Mouse (Mus musculus): Measurements from ENCODE around the gene Vav2. TPM values are rescaled to one million over a fixed set of nuclear protein-coding genes. Genes with fewer than 3 reads are reported as not detected.

Vav2 gene
- total and polyA plus RNA-seq, 3 experiments: 3.5 to 7.2 (median 6.9) TPM

DNA sequence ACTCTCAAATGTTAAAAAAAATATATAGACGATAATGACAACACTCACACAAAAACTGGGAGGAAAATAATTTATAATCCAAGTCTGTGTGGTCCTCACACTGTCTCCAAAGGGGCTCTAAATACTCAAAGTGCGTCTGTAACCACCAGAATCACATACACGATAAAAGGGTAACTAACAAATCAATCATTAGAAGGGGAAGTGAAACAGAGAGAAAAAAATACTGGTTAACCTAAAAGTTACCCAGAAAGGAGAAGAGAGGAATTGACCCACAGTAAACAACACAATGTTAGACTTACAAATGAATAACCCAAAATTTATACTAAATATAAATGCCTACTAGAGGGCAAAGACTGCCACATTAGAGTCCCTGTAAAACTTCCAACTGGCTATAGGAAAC lies 161.0 kb downstream of the Vav2 start:
- H3K4me1 ChIP-seq (ENCODE audit: insufficient read depth, low read depth, low read length): no peaks in the 10 kb centered on the region
- TF ChIP-seq TAL1 (conservative IDR thresholded peaks at IDR 0.05; ENCODE audit: low read depth, low read length) (no peak), GATA2 (IDR thresholded peaks at IDR 0.05; ENCODE audit: borderline replicate concordance, low read depth, low read length) (no peak), POLR2AphosphoS5 (IDR thresholded peaks at IDR 0.05; ENCODE audit: insufficient replicate concordance, low read depth, low read length) (no peak)
- H3K36me3 ChIP-seq (replicated peaks): peaks cover 6% of the 10 kb centered on the region
- ATAC-seq (ENCODE audit: extremely low read depth, insufficient number of reproducible peaks, low FRiP score, poor library complexity, severe bottlenecking) (no peak), DNase-seq (ENCODE audit: low spot score) (no peak)
- H3K27me3 ChIP-seq (ENCODE audit: insufficient read depth, low read length): no peaks in the 10 kb centered on the region
- H3K9me3 ChIP-seq (replicated peaks): no peaks in the 10 kb centered on the region
- no peak overlapping the region for H3K4me3 ChIP-seq (ENCODE audit: low read depth, low read length)

DNA sequence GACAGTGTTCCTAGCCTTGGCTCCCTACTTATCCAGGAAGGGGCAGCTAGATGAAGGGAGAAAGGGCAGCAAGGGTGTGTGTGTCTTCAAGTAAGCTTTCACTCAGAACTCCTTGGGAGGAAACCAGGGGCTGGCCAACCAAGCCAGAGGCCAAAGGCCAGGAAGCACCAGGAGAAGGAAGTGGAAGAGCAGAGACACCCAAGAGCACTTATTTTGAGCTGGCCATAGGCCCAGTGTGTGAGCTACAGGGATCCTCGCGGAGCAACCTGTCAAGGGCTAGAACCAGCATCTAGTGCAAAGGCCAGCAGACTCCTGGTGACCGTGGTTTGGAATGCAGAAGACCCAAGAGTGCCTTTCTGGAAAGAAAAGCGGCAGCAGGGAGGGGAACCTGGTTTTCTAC lies 163.8 kb downstream of the Vav2 start:
- no peak for ATAC-seq (ENCODE audit: extremely low read depth, insufficient number of reproducible peaks, low FRiP score, poor library complexity, severe bottlenecking)
- Histone ChIP-seq H3K36me3 (replicated peaks) (peaks cover 6% of the 10 kb centered on the region), H3K9me3 (replicated peaks) (no peaks in the 10 kb centered on the region), H3K4me1 (ENCODE audit: insufficient read depth, low read depth, low read length) (no peaks in the 10 kb centered on the region), H3K4me3 (ENCODE audit: low read depth, low read length) (no peak overlapping the region), H3K27me3 (ENCODE audit: insufficient read depth, low read length) (no peaks in the 10 kb centered on the region)
- no peak for DNase-seq (ENCODE audit: low spot score)
- no peak for TF ChIP-seq CTCF (IDR thresholded peaks at IDR 0.05; ENCODE audit: low read depth, low read length)
- TF ChIP-seq GATA2 (IDR thresholded peaks at IDR 0.05; ENCODE audit: borderline replicate concordance, low read depth, low read length): no peak
- TF ChIP-seq GATA1 (IDR thresholded peaks at IDR 0.05; ENCODE audit: borderline replicate concordance, low read length): no peak
- no peak for TF ChIP-seq POLR2AphosphoS5 (IDR thresholded peaks at IDR 0.05; ENCODE audit: insufficient replicate concordance, low read depth, low read length)
- TF ChIP-seq TAL1 (conservative IDR thresholded peaks at IDR 0.05; ENCODE audit: low read depth, low read length): no peak

GRCm38 (mm10) chr2:27251434-27251833 lies 175.4 kb downstream of the Vav2 start:
- Histone ChIP-seq H3K4me3 (ENCODE audit: low read depth, low read length) (no peak overlapping the region), H3K27me3 (ENCODE audit: insufficient read depth, low read length) (peaks cover 23% of the 10 kb centered on the region), H3K9me3 (replicated peaks) (no peaks in the 10 kb centered on the region), H3K4me1 (ENCODE audit: insufficient read depth, low read depth, low read length) (no peaks in the 10 kb centered on the region), H3K36me3 (replicated peaks) (no peaks in the 10 kb centered on the region)
- DNase-seq (ENCODE audit: low spot score) (no peak), ATAC-seq (ENCODE audit: extremely low read depth, insufficient number of reproducible peaks, low FRiP score, poor library complexity, severe bottlenecking) (no peak)
- TF ChIP-seq GATA2 (IDR thresholded peaks at IDR 0.05; ENCODE audit: borderline replicate concordance, low read depth, low read length) (no peak), CTCF (IDR thresholded peaks at IDR 0.05; ENCODE audit: low read depth, low read length) (no peak), POLR2AphosphoS5 (IDR thresholded peaks at IDR 0.05; ENCODE audit: insufficient replicate concordance, low read depth, low read length) (no peak), TAL1 (conservative IDR thresholded peaks at IDR 0.05; ENCODE audit: low read depth, low read length) (no peak), GATA1 (IDR thresholded peaks at IDR 0.05; ENCODE audit: borderline replicate concordance, low read length) (no peak)

GRCm38 (mm10) chr2:27248211-27248610 lies 178.6 kb downstream of the Vav2 start, which contains the start of gene Sardh:
Gene Sardh (minus strand): TSS chr2:27248337.
- peaks cover 38% of the 10 kb centered on the region for H3K27me3 ChIP-seq (ENCODE audit: insufficient read depth, low read length)

DNA sequence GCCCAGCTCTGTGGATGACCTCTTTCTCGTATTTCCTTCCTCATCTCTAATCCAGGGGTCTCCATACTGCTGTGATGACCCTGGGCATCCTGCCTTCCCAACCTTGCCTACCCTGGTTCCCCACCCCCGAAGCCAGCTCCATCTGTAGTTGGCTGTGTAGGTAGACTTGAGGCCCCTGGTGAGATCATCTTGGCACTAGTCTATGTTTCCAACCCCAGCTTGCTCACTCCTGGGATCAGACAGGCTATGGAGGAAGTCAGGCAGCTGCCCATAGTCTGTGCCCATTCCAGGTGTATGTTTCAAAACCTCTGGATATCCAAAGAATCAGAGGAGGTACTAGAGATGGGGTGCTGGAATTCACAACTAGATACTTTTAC lies 179.4 kb downstream of the Vav2 start:
- TF ChIP-seq POLR2AphosphoS5 (IDR thresholded peaks at IDR 0.05; ENCODE audit: insufficient replicate concordance, low read depth, low read length) (no peak), TAL1 (conservative IDR thresholded peaks at IDR 0.05; ENCODE audit: low read depth, low read length) (no peak), GATA2 (IDR thresholded peaks at IDR 0.05; ENCODE audit: borderline replicate concordance, low read depth, low read length) (no peak), GATA1 (IDR thresholded peaks at IDR 0.05; ENCODE audit: borderline replicate concordance, low read length) (no peak), CTCF (IDR thresholded peaks at IDR 0.05; ENCODE audit: low read depth, low read length) (no peak)
- no peaks in the 10 kb centered on the region for H3K36me3 ChIP-seq (replicated peaks)
- H3K4me3 ChIP-seq (ENCODE audit: low read depth, low read length): no peak overlapping the region
- peaks cover 39% of the 10 kb centered on the region for H3K27me3 ChIP-seq (ENCODE audit: insufficient read depth, low read length)
- ATAC-seq (ENCODE audit: extremely low read depth, insufficient number of reproducible peaks, low FRiP score, poor library complexity, severe bottlenecking) (no peak), DNase-seq (ENCODE audit: low spot score) (no peak)
- H3K4me1 ChIP-seq (ENCODE audit: insufficient read depth, low read depth, low read length): no peaks in the 10 kb centered on the region
- H3K9me3 ChIP-seq (replicated peaks): no peaks in the 10 kb centered on the region

More at GRCm38 (mm10) chr2:27248211-27248610, 178.6 kb downstream of the Vav2 start, which contains the start of gene Sardh:
- ATAC-seq (ENCODE audit: extremely low read depth, insufficient number of reproducible peaks, low FRiP score, poor library complexity, severe bottlenecking) (no peak), DNase-seq (ENCODE audit: low spot score) (no peak)
- TF ChIP-seq CTCF (IDR thresholded peaks at IDR 0.05; ENCODE audit: low read depth, low read length) (no peak), GATA2 (IDR thresholded peaks at IDR 0.05; ENCODE audit: borderline replicate concordance, low read depth, low read length) (no peak), POLR2AphosphoS5 (IDR thresholded peaks at IDR 0.05; ENCODE audit: insufficient replicate concordance, low read depth, low read length) (no peak), GATA1 (IDR thresholded peaks at IDR 0.05; ENCODE audit: borderline replicate concordance, low read length) (no peak), TAL1 (conservative IDR thresholded peaks at IDR 0.05; ENCODE audit: low read depth, low read length) (no peak)
- Histone ChIP-seq H3K36me3 (replicated peaks) (no peaks in the 10 kb centered on the region), H3K4me1 (ENCODE audit: insufficient read depth, low read depth, low read length) (no peaks in the 10 kb centered on the region), H3K9me3 (replicated peaks) (no peaks in the 10 kb centered on the region), H3K4me3 (ENCODE audit: low read depth, low read length) (no peak within 1 kb of the TSS)

DNA sequence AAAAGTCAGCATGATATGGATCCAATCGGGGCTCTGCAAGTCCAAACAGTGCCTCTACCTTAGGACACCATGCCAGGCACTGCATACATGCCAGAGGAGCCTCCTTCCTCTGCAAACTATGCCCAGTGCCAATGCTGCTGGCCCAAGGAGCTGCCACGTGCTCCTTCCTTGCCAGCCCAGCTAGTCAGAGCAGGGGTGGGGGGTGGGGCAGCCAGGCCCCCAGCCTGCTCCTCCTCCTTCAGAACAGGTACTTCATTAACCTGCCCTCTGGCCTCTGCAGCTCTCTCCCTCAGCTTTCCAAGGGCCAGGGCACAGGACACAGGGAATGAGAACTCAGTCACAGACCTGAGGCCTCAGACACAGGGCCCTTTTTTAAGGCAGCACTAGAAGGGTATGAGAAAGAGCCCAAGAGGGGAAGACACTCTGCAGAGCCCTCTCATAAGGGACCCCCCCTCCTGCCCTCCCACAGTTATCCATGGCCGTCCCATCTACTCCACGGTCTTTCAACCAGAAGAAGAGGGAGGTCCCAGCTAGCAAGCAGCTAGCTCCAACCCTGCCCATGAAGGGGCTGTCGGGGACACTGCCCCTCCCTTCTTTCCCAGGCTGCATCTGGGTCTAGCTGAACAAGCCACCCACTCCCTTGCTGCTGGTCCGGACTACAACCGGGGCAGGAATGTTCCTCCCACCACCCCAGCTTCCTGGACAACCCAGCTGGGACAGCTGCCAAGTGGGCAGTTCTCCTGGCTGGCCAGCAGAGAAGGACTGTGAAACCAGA lies 179.9 kb downstream of the Vav2 start:
- ATAC-seq (ENCODE audit: extremely low read depth, insufficient number of reproducible peaks, low FRiP score, poor library complexity, severe bottlenecking) (no peak), DNase-seq (ENCODE audit: low spot score) (no peak)
- H3K27me3 ChIP-seq (ENCODE audit: insufficient read depth, low read length): peaks cover 39% of the 10 kb centered on the region
- TF ChIP-seq GATA2 (IDR thresholded peaks at IDR 0.05; ENCODE audit: borderline replicate concordance, low read depth, low read length) (no peak), POLR2AphosphoS5 (IDR thresholded peaks at IDR 0.05; ENCODE audit: insufficient replicate concordance, low read depth, low read length) (no peak), GATA1 (IDR thresholded peaks at IDR 0.05; ENCODE audit: borderline replicate concordance, low read length) (no peak), CTCF (IDR thresholded peaks at IDR 0.05; ENCODE audit: low read depth, low read length) (no peak), TAL1 (conservative IDR thresholded peaks at IDR 0.05; ENCODE audit: low read depth, low read length) (no peak)
- no peaks in the 10 kb centered on the region for H3K36me3 ChIP-seq (replicated peaks)
- H3K4me3 ChIP-seq (ENCODE audit: low read depth, low read length): no peak overlapping the region
- no peaks in the 10 kb centered on the region for H3K9me3 ChIP-seq (replicated peaks)
- no peaks in the 10 kb centered on the region for H3K4me1 ChIP-seq (ENCODE audit: insufficient read depth, low read depth, low read length)
